Comparison of ENCODE assay signal across 7 mouse cellular contexts in the genomic region with DNA sequence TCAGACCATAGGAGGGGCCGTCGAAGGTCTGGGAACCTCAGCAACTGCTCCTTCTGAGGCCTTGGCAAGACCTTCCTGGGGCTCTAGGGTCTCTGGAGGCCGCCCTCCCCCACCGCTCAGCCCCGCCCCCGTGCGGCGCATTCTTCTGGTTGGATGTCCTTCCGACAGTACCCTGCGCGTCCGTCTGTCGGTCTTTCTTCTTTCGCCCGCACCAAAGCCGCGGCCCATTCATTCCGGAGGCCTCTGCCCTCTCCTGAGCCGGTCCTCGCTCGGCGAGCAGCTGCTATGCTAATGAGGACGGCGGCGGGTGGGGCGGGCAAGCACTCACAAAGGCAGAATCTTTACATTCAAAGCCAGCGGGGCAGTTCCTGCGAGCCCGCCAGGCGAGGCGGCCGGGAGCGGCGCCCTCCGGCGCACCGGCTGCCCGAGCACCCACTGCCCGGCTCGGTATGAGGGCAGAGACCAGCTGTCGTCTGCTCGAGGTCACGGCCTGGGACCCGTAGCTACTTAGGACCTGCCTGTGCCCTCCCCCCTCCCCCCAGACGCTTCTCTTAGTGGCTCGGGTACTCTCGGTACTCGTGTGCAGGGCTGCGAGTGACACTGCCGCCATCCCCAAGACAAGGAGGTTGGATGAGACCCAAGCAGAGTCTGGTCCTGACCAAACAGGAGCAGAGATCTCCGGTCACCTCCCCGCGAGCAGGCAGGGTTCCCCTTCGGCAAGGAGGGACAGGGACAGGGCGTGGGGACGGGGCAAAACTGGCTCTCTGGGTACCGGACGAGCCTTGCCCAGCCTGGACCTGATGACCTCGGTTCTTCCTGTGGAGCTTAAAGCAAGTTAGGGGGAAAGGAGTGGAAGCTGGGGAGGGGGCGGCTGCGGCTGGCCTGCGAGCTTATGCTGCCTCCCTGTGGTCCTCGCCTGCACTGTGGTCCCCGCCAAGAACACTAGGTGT. TPM values are rescaled to one million over a fixed set of nuclear protein-coding genes. Genes with fewer than 3 reads are reported as not detected.
DNase-seq lines count a peak whose midpoint lies in the region; ATAC-seq lines count a peak whose summit lies in the region.

No protein-coding gene starts in this region.

- H3K9ac ChIP-seq in heart, embryonic 12.5 days: peak overlapping the region; percentile 66
- peak overlapping the region; percentile 15 for H3K9ac ChIP-seq in stomach, embryonic 14.5 days (replicated peaks; ENCODE audit: low read depth, low read length)

- peak; percentile 43 for ATAC-seq in common myeloid progenitor, adult 5-6 weeks (replicated peaks; ENCODE audit: low read depth, poor library complexity, severe bottlenecking)
- ATAC-seq in heart, embryonic 12.5 days (ENCODE audit: insufficient number of reproducible peaks, low FRiP score): peak; percentile 68
- peak; percentile 50; the same call in 1 of the 2 replicates for ATAC-seq in stomach, embryonic 14.5 days (ENCODE audit: insufficient number of reproducible peaks, insufficient read depth, low FRiP score, low read depth)

- H3K27ac ChIP-seq in heart, embryonic 12.5 days (ENCODE audit: poor library complexity, severe bottlenecking): peak overlapping the region; percentile 73; the same call in 1 of the 2 replicates
- H3K27ac ChIP-seq in stomach, embryonic 14.5 days (ENCODE audit: low read length): peak overlapping the region; percentile 45; the same call in 1 of the 2 replicates

- H3K4me2 ChIP-seq in heart, embryonic 12.5 days: peak overlapping the region; percentile 95
- H3K4me2 ChIP-seq in stomach, embryonic 14.5 days (replicated peaks; ENCODE audit: low read depth, low read length): peak overlapping the region; percentile 95

- no peaks in the 10 kb centered on the region for H3K9me3 ChIP-seq in heart, embryonic 12.5 days (replicated peaks)
- no peaks in the 10 kb centered on the region for H3K9me3 ChIP-seq in stomach, embryonic 14.5 days (ENCODE audit: control insufficient read depth, low read depth, low read length)

- H3K27me3 ChIP-seq in heart, embryonic 12.5 days (replicated peaks): peaks cover 16% of the 10 kb centered on the region
- peaks cover 9% of the 10 kb centered on the region; the same call in 1 of the 2 replicates for H3K27me3 ChIP-seq in stomach, embryonic 14.5 days (ENCODE audit: control insufficient read depth, insufficient read depth, low read length)

- peak; percentile 66 for DNase-seq in urinary bladder, postnatal 14 days (ENCODE audit: low spot score)
- no peak for DNase-seq in urinary bladder, adult 2 months (ENCODE audit: low spot score)
- DNase-seq in kidney, postnatal 36 days: peak; percentile 58 to 74
- peak; percentile 90 for DNase-seq in mesoderm, embryonic 11.5 days (ENCODE audit: low read depth, low spot score)

- peak overlapping the region; percentile 56 for H3K4me3 ChIP-seq in heart, embryonic 12.5 days
- H3K4me3 ChIP-seq in stomach, embryonic 14.5 days (ENCODE audit: low read depth, low read length): peak overlapping the region; percentile 42

- no peaks in the 10 kb centered on the region for H3K36me3 ChIP-seq in heart, embryonic 12.5 days
- H3K36me3 ChIP-seq in stomach, embryonic 14.5 days (ENCODE audit: control insufficient read depth, insufficient read depth, low read length): no peaks in the 10 kb centered on the region

- under 1% methylated on average over 64 of the region's 64 CpGs for WGBS in heart, embryonic 12.5 days
- 1% methylated on average over 64 of the region's 64 CpGs for WGBS in stomach, embryonic 14.5 days

- H3K4me1 ChIP-seq in heart, embryonic 12.5 days (replicated peaks): peaks cover 15% of the 10 kb centered on the region
- peaks cover 4% of the 10 kb centered on the region; the same call in 1 of the 2 replicates for H3K4me1 ChIP-seq in stomach, embryonic 14.5 days (ENCODE audit: control insufficient read depth, insufficient read depth, low read length)

RNA-seq across cellular contexts. Expression of a gene that starts 5.3 kb away (rescaled TPM):
- 50.1 and 60.0 TPM in 2 replicates for polyA plus RNA-seq in urinary bladder, adult 2 months (2012; rRNA removed)
- 0.39 and 2.2 TPM in 2 replicates for total RNA-seq in common myeloid progenitor, adult 5-6 weeks (2017)
- polyA plus RNA-seq in heart, embryonic 12.5 days (2016; fragmentation: Nextera tagmentation; extraction: Ambion mirVana): 10.8 and 12.8 TPM in 2 replicates
- 8.0 and 8.9 TPM in 2 replicates for polyA plus RNA-seq in stomach, embryonic 14.5 days (2014; fragmentation: Nextera tagmentation; extraction: Ambion mirVana)

RNA-seq across cellular contexts. Expression of a gene that starts 10.8 kb away (rescaled TPM):
- polyA plus RNA-seq in urinary bladder, adult 2 months (2012; rRNA removed): 22.6 and 25.3 TPM in 2 replicates
- 15.7 and 18.1 TPM in 2 replicates for total RNA-seq in common myeloid progenitor, adult 5-6 weeks (2017)
- polyA plus RNA-seq in heart, embryonic 12.5 days (2016; fragmentation: Nextera tagmentation; extraction: Ambion mirVana): 6.6 and 7.0 TPM in 2 replicates
- 12.8 and 15.8 TPM in 2 replicates for polyA plus RNA-seq in stomach, embryonic 14.5 days (2014; fragmentation: Nextera tagmentation; extraction: Ambion mirVana)

RNA-seq across cellular contexts. Expression of a gene that starts 25.4 kb away (rescaled TPM):
- 55.4 and 60.6 TPM in 2 replicates for polyA plus RNA-seq in urinary bladder, adult 2 months (2012; rRNA removed)
- total RNA-seq in common myeloid progenitor, adult 5-6 weeks (2017): 28.8 and 47.4 TPM in 2 replicates
- 73.3 and 74.4 TPM in 2 replicates for polyA plus RNA-seq in heart, embryonic 12.5 days (2016; fragmentation: Nextera tagmentation; extraction: Ambion mirVana)
- 102 TPM in 2 replicates for polyA plus RNA-seq in stomach, embryonic 14.5 days (2014; fragmentation: Nextera tagmentation; extraction: Ambion mirVana)

RNA-seq across cellular contexts. Expression of a gene that starts 28.5 kb away (rescaled TPM):
- not detected in 2 replicates for polyA plus RNA-seq in urinary bladder, adult 2 months (2012; rRNA removed)
- not detected in 2 replicates for total RNA-seq in common myeloid progenitor, adult 5-6 weeks (2017)
- polyA plus RNA-seq in heart, embryonic 12.5 days (2016; fragmentation: Nextera tagmentation; extraction: Ambion mirVana): not detected in 2 replicates
- not detected in 2 replicates for polyA plus RNA-seq in stomach, embryonic 14.5 days (2014; fragmentation: Nextera tagmentation; extraction: Ambion mirVana)

RNA-seq across cellular contexts. Expression of a gene that starts 32.6 kb away (rescaled TPM):
- polyA plus RNA-seq in urinary bladder, adult 2 months (2012; rRNA removed): 0.08 and 0.10 TPM in 2 replicates
- total RNA-seq in common myeloid progenitor, adult 5-6 weeks (2017): not detected in 2 replicates
- not detected in 2 replicates for polyA plus RNA-seq in heart, embryonic 12.5 days (2016; fragmentation: Nextera tagmentation; extraction: Ambion mirVana)
- not detected in 2 replicates for polyA plus RNA-seq in stomach, embryonic 14.5 days (2014; fragmentation: Nextera tagmentation; extraction: Ambion mirVana)
